Mouse (Mus musculus): ENCODE results near the gene 1810010H24Rik.

DNA sequence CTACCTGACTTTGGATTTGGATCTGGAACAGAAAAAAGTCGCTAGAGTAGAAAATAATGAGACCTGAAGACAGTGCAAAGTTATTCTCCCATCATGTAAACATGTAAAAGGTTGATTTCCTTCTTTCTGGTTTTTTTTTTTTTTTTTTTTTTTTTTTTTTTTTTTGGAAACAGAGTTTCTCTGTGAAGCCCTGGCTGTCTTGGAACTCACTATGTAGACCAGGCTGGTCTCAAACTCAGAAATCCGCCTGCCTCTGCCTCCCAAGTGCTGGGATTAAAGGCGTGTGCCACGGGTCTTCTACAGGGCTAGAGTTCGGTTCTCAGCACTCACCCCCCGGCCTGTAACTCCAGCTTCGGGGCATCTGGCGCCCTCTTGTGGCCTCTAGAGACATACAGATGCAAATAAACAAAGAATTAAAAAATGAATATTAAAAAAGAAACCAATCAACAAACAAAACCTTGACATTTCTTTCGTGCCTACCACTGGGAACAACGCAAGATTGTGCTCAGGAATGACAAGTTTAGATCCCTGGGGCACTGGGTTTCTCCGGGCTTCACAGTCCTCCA is 11.4 kb upstream of the 1810010H24Rik start:
- TF ChIP-seq POLR2A (IDR thresholded peaks at IDR 0.05; ENCODE audit: insufficient read depth, low read depth, low read length) (no peak), CTCF (IDR thresholded peaks at IDR 0.05; ENCODE audit: insufficient read depth, low read depth, low read length) (no peak)
